ENCODE assay signal across 23 mouse cellular contexts in the genomic region with DNA sequence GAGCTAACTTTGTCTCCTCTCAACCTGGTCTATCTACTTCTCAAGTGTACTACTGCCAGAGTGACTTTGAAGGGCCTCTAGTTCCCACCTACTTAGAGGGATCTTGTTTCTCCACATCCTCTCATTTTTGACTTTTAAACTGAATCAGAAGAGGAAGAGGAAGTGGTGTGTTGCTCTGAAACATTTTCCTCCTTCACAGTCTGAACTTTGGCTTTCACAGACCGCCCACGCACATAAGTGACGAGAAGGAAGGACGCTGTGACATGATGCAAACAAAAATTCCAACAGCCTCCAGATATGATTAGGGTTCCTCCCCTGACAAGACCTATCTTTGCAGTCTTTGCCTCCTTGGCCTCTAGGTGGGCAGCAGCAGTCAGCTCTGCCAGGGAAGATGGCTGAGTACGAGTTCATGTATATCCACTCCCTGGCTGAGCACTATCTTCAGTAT. TPM values are rescaled to one million over a fixed set of nuclear protein-coding genes. Genes with fewer than 3 reads are reported as not detected.
A peak's percentile ranks its signal among the peaks of the same experiment; 100 is the strongest.
DNase-seq lines count a peak whose midpoint lies in the region; ATAC-seq and TF ChIP-seq lines count a peak whose summit lies in the region.
"Not testable (repeated sequence)": the region's sequence is repeated elsewhere in the genome, so short reads cannot be mapped to it uniquely, and the experiment has no call there.
"Had no signal": no experiment of that assay in that cellular context is flagged by ENCODE, and none has a peak within 500 bp of the region (broad histone marks: within the 10 kb centered on the region; RNA-seq: fewer than 3 reads in every experiment).

A gene (plus strand): TSS at position 241 of the 448 bp plus-strand sequence.
A gene (plus strand): TSS at position 411 of the 448 bp plus-strand sequence.

- ATAC-seq in CD4-positive, CD25-positive, alpha-beta regulatory T cell, adult 4 months: peak; percentile 79
- peak; percentile 68 to 80 for ATAC-seq in hematopoietic stem cell, adult 5-6 weeks (replicated peaks in 1 of 2; ENCODE audit: insufficient read depth in 1 of 2, low FRiP score in 2 of 2, low TSS enrichment in 1 of 2, low read depth in 1 of 2, poor library complexity in 2 of 2, severe bottlenecking in 2 of 2)
- 0 out of 2 replicates have a peak, but pooled peaks have one; percentile 18 for ATAC-seq in lung, embryonic 14.5 days (ENCODE audit: insufficient read depth)
- ATAC-seq in monocyte, adult 5-6 weeks (replicated peaks; ENCODE audit: insufficient number of reproducible peaks, low FRiP score, low TSS enrichment, poor library complexity, severe bottlenecking): peak; percentile 83

- not testable (repeated sequence) for H3K4me1 ChIP-seq in bone marrow macrophage, adult 2 months (ENCODE audit: control insufficient read depth, insufficient read depth, low read length); lung, embryonic 14.5 days (ENCODE audit: insufficient read depth); spleen, adult 2 months (ENCODE audit: control insufficient read depth, insufficient read depth, insufficient read length)

- H3K4me2 ChIP-seq in lung, embryonic 14.5 days: not testable (repeated sequence)

- not testable (repeated sequence) for H3K9ac ChIP-seq in lung, embryonic 14.5 days

- not testable (repeated sequence) for H3K9me3 ChIP-seq in lung, embryonic 14.5 days (ENCODE audit: low read depth, low read length)

- not testable (repeated sequence) for TF ChIP-seq POLR2A in bone marrow macrophage, adult 2 months (IDR thresholded peaks at IDR 0.05; ENCODE audit: borderline replicate concordance, low read depth, low read length); spleen, adult 2 months (IDR thresholded peaks at IDR 0.05; ENCODE audit: low read depth, low read length)

- peak within 1 kb of the TSS; percentile 97 for H3K27ac ChIP-seq in bone marrow macrophage, adult 2 months (ENCODE audit: insufficient read depth, low read depth, low read length)
- not testable (repeated sequence) for H3K27ac ChIP-seq in lung, embryonic 14.5 days (ENCODE audit: low read depth)
- peak within 1 kb of the TSS; percentile 97 for H3K27ac ChIP-seq in spleen, adult 2 months (ENCODE audit: insufficient read depth, low read length)

- not testable (repeated sequence) for H3K36me3 ChIP-seq in lung, embryonic 14.5 days (ENCODE audit: insufficient read depth); spleen, adult 2 months (ENCODE audit: control insufficient read depth, insufficient read depth, low read length)

- TF ChIP-seq CTCF in bone marrow macrophage, adult 2 months (IDR thresholded peaks at IDR 0.05; ENCODE audit: low read depth, low read length); lung, embryonic 14.5 days (IDR thresholded peaks at IDR 0.05; ENCODE audit: low read depth); spleen, adult 2 months (IDR thresholded peaks at IDR 0.05; ENCODE audit: extremely low read depth, insufficient read depth, insufficient read length, insufficient replicate concordance): not testable (repeated sequence)

- not testable (repeated sequence) for DNase-seq in lung, embryonic 14.5 days
- peak; percentile 79 for DNase-seq in lung, postnatal 36 days
- DNase-seq in spleen, adult 2 months (ENCODE audit: low read depth in 1 of 2, low spot score in 2 of 2): peak; percentile 21 to 73
- DNase-seq in thymus, postnatal 14 days: peak; percentile 39

- H3K4me3 ChIP-seq in bone marrow macrophage, adult 2 months (ENCODE audit: insufficient read depth, low read length): peak within 1 kb of the TSS; percentile 69
- not testable (repeated sequence) for H3K4me3 ChIP-seq in lung, embryonic 14.5 days (ENCODE audit: low read depth, low read length)
- peak within 1 kb of the TSS; percentile 49 for H3K4me3 ChIP-seq in spleen, adult 2 months (ENCODE audit: extremely low read depth, insufficient read depth, insufficient read length)

- H3K27me3 ChIP-seq in lung, embryonic 14.5 days (ENCODE audit: insufficient read depth, low read length); spleen, adult 2 months (ENCODE audit: control insufficient read depth, insufficient read depth, low read length): not testable (repeated sequence)

- 62% methylated on average over 5 of the region's 5 CpGs for WGBS in lung, embryonic 14.5 days
- 14% methylated on average over 5 of the region's 5 CpGs for WGBS in spleen, adult 2 months

RNA-seq across cellular contexts. Expression of the first gene that starts in this region (rescaled TPM):
- polyA plus RNA-seq in CD4-positive, CD25-positive, alpha-beta regulatory T cell, adult 4 months (2017; shearing (Covaris generic)): 100 to 1,000 TPM; 217 to 227 TPM
- 6.7 and 8.9 TPM in 2 replicates for polyA plus RNA-seq in bone marrow macrophage, adult 2 months (2012; ENCODE audit: insufficient read depth, insufficient read length, missing spikeins)
- 1.4 and 2.4 TPM in 2 replicates for total RNA-seq in hematopoietic stem cell, adult 5-6 weeks (2017)
- polyA plus RNA-seq in lung, embryonic 14.5 days (2014; fragmentation: Nextera tagmentation; extraction: Ambion mirVana): 4.3 and 4.6 TPM in 2 replicates
- total RNA-seq in monocyte, adult 5-6 weeks (2017): 467 to 840 TPM (median 592 TPM) in 3 replicates
- polyA plus RNA-seq in spleen, adult 2 months (2012; rRNA removed): 12.8 and 13.0 TPM in 2 replicates
- total RNA-seq: G1E; gastrocnemius, adult 18-20 months had no signal
- polyA plus RNA-seq: G1E, myocyte had no signal

RNA-seq across cellular contexts. Expression of the second gene that starts in this region (rescaled TPM):
- 10 to 100 TPM in 1 of 2 experiments, 1 to 10 TPM in 1; 5.8 to 38.9 TPM for polyA plus RNA-seq in CD4-positive, CD25-positive, alpha-beta regulatory T cell, adult 4 months (2017; shearing (Covaris generic))
- not detected in 2 replicates for polyA plus RNA-seq in bone marrow macrophage, adult 2 months (2012; ENCODE audit: insufficient read depth, insufficient read length, missing spikeins)
- not detected in 2 replicates for total RNA-seq in hematopoietic stem cell, adult 5-6 weeks (2017)
- 2.0 TPM in 1 of 2 replicates, not detected in the other for polyA plus RNA-seq in lung, embryonic 14.5 days (2014; fragmentation: Nextera tagmentation; extraction: Ambion mirVana)
- total RNA-seq in monocyte, adult 5-6 weeks (2017): 13.9 to 78.1 TPM (median 28.4 TPM) in 3 replicates
- not detected in 2 replicates for polyA plus RNA-seq in spleen, adult 2 months (2012; rRNA removed)
- total RNA-seq: adrenal gland, postnatal 36 days; forebrain, postnatal 0 days; gastrocnemius, adult 18-20 months; left cerebral cortex, adult 2 months; left cerebral cortex, postnatal 4 days had no signal
- polyA plus RNA-seq: cerebellum, adult 2 months; forebrain, embryonic 10.5 days; G1E; heart, embryonic 12.5 days; hindbrain, embryonic 14.5 days; kidney, embryonic 14.5 days; liver, embryonic 16.5 days; midbrain, embryonic 13.5 days; myocyte; stomach, embryonic 14.5 days had no signal

Comparison
In these comparisons a context has a peak if more than half of its experiments do, and no peak if none do; other contexts are left out.
1. RNA of the first gene that starts in this region (total RNA-seq): 467 to 840 TPM in monocyte, adult 5-6 weeks; 1.4 to 2.4 TPM in hematopoietic stem cell, adult 5-6 weeks; every median in the first group is over 100 times any median in the second.
2. RNA of the second gene that starts in this region (total RNA-seq): 13.9 to 78.1 TPM in monocyte, adult 5-6 weeks; not detected in hematopoietic stem cell, adult 5-6 weeks; every median in the first group is over 10 times any median in the second.
3. RNA of the first gene that starts in this region (polyA plus RNA-seq): 217 to 227 TPM in CD4-positive, CD25-positive, alpha-beta regulatory T cell, adult 4 months; 12.8 to 13.0 TPM in spleen, adult 2 months, 6.7 to 8.9 TPM in bone marrow macrophage, adult 2 months and 4.3 to 4.6 TPM in lung, embryonic 14.5 days; every median in the first group is over 10 times any median in the second.
4. ATAC-seq: peak in every context shown above with its lines; median percentile 83 in monocyte, adult 5-6 weeks; 79 in CD4-positive, CD25-positive, alpha-beta regulatory T cell, adult 4 months; 74 in hematopoietic stem cell, adult 5-6 weeks; 18 in lung, embryonic 14.5 days.